Mouse (Mus musculus) left cerebral cortex, postnatal 14 days (tissue): ENCODE results near the gene Specc1. TPM values are rescaled to one million over a fixed set of nuclear protein-coding genes. Genes with fewer than 3 reads are reported as not detected.

Experiments used
- DNase-seq, 2 experiments: peaks; one replicate each; pipeline ENCODE4 v3.0.0; 2021 to 2022; ENCODE audit warnings: low spot score in 2 of 2, mixed read lengths in 1 of 2
- intact Hi-C: fragments of 180-260 bp; cut with DNase I; formaldehyde crosslinking; loops from one replicate; pipeline ENCODE4 v1.15.1; 2025
- total RNA-seq, 2 experiments: library from RNA; stranded (reverse); gene quantifications; 2 replicates each; pipeline ENCODE4 v1.2.3; 2021

Gene Specc1
- total RNA-seq, 2 experiments from 2014 or later = 43.8 to 44.9 TPM

GRCm38 (mm10) chr11:61962684-61963083, 6.1 kb downstream of the Specc1 start:
- no peak for DNase-seq
- intact Hi-C loops = no loop called here

DNA sequence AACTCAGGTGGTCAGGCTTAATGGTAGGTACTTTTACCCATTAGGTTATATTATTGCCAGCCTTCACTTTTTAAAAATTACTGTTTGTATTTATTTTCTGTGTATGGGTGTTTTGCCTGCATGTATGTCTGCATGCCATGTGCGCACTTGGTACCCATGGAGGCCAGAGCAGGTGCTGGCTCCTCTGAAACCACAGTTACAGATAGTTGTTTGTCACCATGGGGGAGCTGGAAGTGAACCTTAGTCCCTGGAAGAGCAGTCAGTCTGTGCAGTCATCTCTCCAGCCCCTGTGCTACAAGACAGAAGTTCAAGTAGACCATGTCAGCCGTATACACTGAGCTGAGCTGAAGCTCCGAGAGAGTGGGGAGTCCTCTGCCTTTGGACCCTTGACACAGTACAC, 6.6 kb downstream of the Specc1 start:
- intact Hi-C loops = no loop called here

GRCm38 (mm10) chr11:61964611-61965010, 8.0 kb downstream of the Specc1 start:
- DNase-seq = peak in 1 of 2 experiments; percentile 20
- intact Hi-C loops = no loop called here

More for the DNA sequence above, 6.6 kb downstream of the Specc1 start:
- DNase-seq = no peak

- intact Hi-C loops = no loop called here
- DNase-seq = no peak
Observed at GRCm38 (mm10) chr11:61967034-61967433, 10.5 kb downstream of the Specc1 start.

DNA sequence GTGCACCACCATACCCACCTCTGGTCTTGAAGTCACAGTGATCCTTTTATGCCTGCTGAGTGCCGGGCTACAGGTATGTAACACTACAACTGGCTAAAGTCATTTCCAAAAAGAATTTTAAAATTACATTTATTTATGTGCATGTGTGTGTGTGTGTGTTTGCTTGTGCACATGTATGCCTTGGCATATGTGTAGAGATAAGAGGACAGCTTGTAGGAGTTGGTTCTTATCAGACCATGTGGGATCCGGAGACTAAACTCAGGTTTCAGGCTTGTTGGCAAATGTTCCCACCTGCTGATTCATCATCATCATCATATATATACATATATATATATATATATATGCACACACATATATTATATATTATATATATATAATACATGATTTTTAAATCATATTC, 12.3 kb downstream of the Specc1 start:
- DNase-seq = no peak
- intact Hi-C loops = no loop called here

- intact Hi-C loops = no loop called here
- DNase-seq = no peak
Observed at GRCm38 (mm10) chr11:61970901-61971300, 14.3 kb downstream of the Specc1 start.

DNA sequence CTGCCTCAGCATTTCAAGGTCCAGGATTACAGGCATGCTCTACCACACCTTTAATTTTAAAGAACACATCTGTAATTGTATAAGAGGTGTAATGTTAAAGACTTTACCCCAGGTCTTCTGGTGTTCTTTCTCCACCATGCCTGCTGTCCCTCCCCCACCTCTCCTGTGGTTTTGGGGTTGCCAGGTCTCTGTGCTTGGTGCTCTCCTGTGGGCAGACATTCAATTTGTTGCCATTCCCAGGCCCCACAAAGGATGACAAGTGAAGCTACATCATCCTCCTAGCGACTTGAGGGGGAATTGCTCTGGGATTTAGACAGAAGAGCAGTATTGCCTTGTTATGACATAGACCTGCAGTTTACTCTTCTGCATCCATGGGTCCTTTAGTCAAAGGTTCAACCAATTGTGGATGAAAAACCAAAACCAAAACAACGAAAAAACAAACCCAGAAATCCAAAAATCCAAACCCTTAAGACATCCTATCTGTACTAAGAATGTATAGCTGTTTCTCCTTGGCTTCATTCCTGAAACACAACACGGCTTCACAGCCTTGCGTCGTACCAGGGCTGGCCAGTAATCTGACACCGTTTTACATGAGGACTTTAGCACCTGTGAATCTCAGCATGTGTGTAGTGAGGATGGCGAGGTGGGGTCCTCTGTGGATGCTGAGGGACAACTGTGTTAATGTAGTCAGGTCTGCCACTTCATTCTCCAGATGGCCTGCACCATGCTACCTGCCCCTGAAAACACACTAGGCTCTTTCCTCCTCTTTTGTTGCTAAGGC, 15.1 kb downstream of the Specc1 start:
- DNase-seq = no peak
- intact Hi-C loops = no loop called here

GRCm38 (mm10) chr11:61974106-61974707, 17.6 kb downstream of the Specc1 start:
- DNase-seq = no peak
- intact Hi-C loops = no loop called here

DNA sequence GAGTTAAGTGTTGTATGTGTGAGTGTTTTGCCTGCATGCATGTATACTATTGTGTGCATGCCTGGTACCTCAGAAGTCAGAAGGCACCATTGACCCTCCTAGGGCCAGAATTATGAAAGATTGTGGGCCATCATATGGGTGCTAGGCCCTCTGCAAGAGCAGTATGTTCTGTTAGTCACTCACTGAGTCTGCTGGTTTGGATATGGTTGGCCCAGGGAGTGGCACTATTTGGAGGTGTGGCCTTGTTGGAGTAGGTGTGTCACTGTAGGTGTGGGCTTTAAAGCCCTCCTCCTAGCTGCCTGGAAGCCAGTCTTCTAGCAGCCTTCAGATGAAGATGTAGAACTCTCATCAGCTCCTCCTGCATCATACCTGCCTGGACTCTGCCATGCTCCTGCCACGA, 19.2 kb downstream of the Specc1 start:
- intact Hi-C loops = no loop called here
- no peak for DNase-seq

DNA sequence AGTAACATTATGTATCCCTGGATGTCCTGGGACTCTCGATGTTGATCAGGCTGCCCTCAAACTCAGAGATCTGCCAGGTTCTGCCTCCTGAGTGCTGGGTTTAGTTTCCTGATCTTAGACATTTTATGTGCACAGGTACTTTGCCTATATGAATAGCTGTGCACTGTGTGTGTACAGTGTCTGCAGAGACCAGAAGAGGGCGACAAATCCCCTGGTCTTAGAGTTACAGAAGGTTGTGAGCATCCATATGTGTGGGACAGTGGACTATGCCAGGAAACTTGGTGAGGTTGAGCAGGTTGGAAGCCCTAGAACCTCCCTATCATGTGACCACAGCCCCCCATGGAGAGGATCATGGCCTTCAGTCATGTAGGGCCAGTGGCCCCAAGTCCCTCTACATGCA, 24.7 kb downstream of the Specc1 start:
- intact Hi-C loops = no loop called here

GRCm38 (mm10) chr11:61982828-61983227, 26.3 kb downstream of the Specc1 start:
- no peak for DNase-seq

More for the DNA sequence above, 24.7 kb downstream of the Specc1 start:
- DNase-seq = no peak

GRCm38 (mm10) chr11:61986939-61987338, 30.4 kb downstream of the Specc1 start:
- no peak for DNase-seq
- intact Hi-C loops = no loop called here

More at GRCm38 (mm10) chr11:61982828-61983227, 26.3 kb downstream of the Specc1 start:
- intact Hi-C loops = no loop called here

DNA sequence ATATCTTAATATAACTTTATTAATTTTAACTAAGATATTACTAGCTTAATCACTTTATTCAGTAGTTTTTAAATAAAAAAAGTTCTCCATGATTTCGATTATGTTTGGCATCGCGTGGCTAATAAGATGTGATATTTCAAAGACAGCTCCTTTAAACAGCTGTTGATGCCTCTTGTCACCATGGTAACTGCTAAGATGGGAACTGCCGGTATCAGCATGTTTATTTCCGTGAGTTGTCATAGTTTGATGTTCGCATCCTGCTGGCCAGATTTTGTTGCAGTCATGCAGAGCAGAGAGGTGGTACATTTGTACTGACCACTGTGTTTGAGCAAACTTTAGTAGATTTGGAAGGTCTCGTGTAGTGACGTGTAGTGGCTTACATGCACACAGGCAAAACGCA, 33.1 kb downstream of the Specc1 start:
- DNase-seq = no peak
- intact Hi-C loops = no loop called here

DNA sequence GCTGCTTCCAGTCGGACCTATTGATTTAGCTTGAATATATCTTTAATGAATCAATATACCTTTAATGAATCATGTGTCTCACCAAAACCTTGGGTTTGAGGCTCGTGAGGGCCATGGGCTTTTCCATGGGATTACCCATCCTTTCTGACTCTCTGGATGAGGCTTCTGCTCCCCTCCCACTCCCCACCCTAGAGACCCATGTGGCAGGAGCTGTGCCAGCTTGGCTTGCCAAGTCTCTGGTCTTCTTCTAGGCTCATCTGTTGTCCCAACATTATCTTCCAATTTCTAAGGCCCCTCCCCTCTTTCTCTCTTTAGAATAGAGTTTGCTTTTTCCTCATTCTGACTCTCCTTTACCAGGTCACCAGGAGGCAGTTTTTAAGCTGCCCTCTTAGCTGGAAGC, 35.0 kb downstream of the Specc1 start:
- intact Hi-C loops = no loop called here
- no peak for DNase-seq

GRCm38 (mm10) chr11:61992671-61993285, 36.2 kb downstream of the Specc1 start:
- intact Hi-C loops = no loop called here
- DNase-seq = no peak

GRCm38 (mm10) chr11:61999501-61999900, 42.9 kb downstream of the Specc1 start:
- DNase-seq = no peak
- intact Hi-C loops = no loop called here

DNA sequence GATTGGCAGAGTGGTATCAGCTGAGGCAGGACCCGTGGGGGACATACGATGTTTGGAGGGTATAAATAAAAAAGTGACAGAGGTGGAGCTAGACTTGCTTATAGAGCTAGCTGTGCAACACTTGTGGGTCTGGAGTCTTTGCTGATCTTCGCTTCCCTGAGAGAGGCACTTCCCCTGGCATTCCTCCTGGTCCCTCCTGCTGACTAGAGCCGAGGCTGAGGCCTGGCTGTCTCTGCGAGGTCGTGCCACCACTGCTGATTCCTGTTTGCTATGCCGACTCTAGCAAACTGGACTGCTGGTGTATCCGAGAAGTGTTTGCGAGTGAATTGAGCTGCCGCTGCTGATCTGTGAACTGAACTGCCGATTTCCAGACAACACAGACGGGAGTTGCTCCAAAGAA, 43.5 kb downstream of the Specc1 start:
- DNase-seq = no peak
- intact Hi-C loops = no loop called here

GRCm38 (mm10) chr11:62001977-62002376, 45.4 kb downstream of the Specc1 start:
- DNase-seq = no peak
- intact Hi-C loops = no loop called here

DNA sequence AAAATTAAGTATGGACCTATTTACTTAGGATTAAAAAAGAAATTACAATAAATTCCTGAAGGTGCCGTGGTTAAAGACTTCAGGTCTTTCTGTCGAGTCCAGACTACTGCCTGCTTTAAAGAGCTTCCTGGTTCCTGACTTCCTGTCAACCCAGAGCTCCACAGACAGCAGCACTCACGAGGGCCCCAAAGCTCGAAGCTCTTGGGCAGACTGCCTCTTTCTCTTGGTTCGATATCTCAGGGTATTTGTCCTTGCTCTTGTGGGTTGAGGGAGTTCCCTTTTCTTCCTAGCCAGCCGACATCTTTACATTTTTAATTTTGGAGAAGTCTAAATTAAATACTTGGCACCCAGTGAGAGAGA, 48.3 kb downstream of the Specc1 start:
- intact Hi-C loops = no loop called here
- DNase-seq = no peak

DNA sequence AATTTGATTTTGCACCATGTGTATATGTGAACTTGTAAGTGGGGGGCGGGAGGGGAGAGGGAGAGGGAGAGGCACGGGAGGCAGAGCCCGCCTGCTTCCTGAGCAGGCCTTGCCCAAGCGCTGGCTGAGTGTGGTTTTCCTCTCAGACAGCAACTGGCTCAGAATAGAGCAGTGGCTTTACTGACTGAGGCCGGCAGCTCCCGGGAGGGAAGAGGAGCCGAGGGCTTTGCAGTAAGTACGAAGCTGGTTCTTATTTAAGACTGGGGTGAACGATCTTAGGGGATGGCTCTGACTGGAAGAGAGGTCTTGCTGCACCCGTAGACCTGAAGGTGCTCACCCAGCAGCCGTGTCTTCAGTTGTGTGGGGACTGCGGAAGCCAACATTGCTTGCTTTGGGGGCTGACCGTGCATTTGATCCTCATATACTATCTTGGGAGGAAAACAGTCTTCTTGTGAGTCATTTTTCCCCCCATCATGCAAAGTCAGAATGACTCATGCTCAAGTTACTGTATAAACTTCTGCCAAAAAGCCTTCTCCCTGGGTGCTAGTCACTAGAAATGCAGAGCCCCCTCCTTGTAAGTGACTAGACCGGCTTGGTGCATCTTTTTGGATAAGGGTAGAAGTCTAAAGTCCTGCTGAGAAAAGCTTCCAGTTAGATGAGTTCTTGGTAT, 48.8 kb downstream of the Specc1 start:
- DNase-seq = peak; percentile 60 to 65
- intact Hi-C loops = no loop called here
